Mouse (Mus musculus) heart, embryonic 12.5 days (tissue): ENCODE data around the gene Egln3. TPM values are rescaled to one million over a fixed set of nuclear protein-coding genes. Genes with fewer than 3 reads are reported as not detected.

Experiments
- ATAC-seq: fragments of 200-750 bp; cut with Nextera tagmentation; 2 replicates; pipeline ENCODE4 v1.8.0; 2017; ENCODE audit warnings: moderate TSS enrichment, moderate library complexity; ENCODE audit not compliant: insufficient number of reproducible peaks, low FRiP score
- H3K27ac ChIP-seq: fragments of 300-500 bp; sonication (generic); 2 replicates; pipeline ENCODE4 v1.5.1; 2016; ENCODE audit warnings: mild to moderate bottlenecking, moderate library complexity; ENCODE audit not compliant: poor library complexity, severe bottlenecking
- H3K27me3 ChIP-seq: fragments of 300-500 bp; sonication (generic); replicated peaks from 2 replicates; pipeline ENCODE4 v1.6.1; 2016; ENCODE audit warnings: mild to moderate bottlenecking, moderate library complexity
- H3K36me3 ChIP-seq: fragments of 300-500 bp; sonication (generic); 2 replicates; pipeline ENCODE4 v1.6.1; 2016; ENCODE audit warnings: mild to moderate bottlenecking, moderate library complexity
- H3K4me1 ChIP-seq: fragments of 300-500 bp; sonication (generic); replicated peaks from 2 replicates; pipeline ENCODE4 v1.6.1; 2016; ENCODE audit warnings: mild to moderate bottlenecking
- H3K4me2 ChIP-seq: fragments of 300-500 bp; sonication (generic); 2 replicates; pipeline ENCODE4 v1.6.1; 2016; ENCODE audit warnings: mild to moderate bottlenecking, moderate library complexity
- H3K4me3 ChIP-seq: fragments of 300-500 bp; sonication (generic); 2 replicates; pipeline ENCODE4 v1.5.1; 2016; ENCODE audit warnings: mild to moderate bottlenecking
- H3K9ac ChIP-seq: fragments of 300-500 bp; sonication (generic); 2 replicates; pipeline ENCODE4 v1.6.1; 2016; ENCODE audit warnings: mild to moderate bottlenecking, moderate library complexity
- H3K9me3 ChIP-seq: fragments of 300-500 bp; sonication (generic); replicated peaks from 2 replicates; pipeline ENCODE4 v1.6.1; 2016; ENCODE audit warnings: mild to moderate bottlenecking, moderate library complexity
- WGBS: fragments of 180-500 bp; shearing (Covaris S2); methylation state at CpG from one replicate; pipeline ENCODE4 v1.1.7; 2016; 5-methylcytosine and 5-hydroxymethylcytosine counted together
- polyA plus RNA-seq: library from polyadenylated mRNA; unstranded; fragments of >200 nt; fragmentation: Nextera tagmentation; extraction: Ambion mirVana; gene quantifications from 2 replicates; pipeline ENCODE4 v1.2.1, GENCODE M21; 2016

Gene Egln3
- polyA plus RNA-seq, 1 experiment from 2014 or later: 7.5 TPM

DNA sequence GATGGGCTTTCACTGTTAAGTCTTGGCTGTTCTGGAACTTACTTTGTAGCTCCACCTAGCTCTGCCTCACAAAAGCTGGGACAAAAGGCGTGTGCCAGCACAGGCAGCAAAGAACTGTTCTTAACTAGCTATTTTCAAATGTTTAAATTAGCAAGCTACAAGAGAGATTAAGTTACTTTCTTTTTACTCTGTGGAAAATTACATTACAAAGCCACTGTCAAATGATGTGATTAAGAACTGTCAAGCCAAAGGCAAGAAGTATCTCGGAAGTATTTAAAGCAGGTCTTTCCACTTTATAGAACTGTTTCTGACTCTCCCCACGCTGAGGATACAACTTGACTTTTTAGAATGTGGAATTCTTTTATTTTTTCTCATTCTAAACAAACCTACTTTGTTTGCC is 21.4 kb upstream of the Egln3 start:
- no peak overlapping the region for H3K9ac ChIP-seq
- no peaks in the 10 kb centered on the region for H3K36me3 ChIP-seq
- H3K27me3 ChIP-seq: no peaks in the 10 kb centered on the region
- H3K4me1 ChIP-seq: no peaks in the 10 kb centered on the region
- no peak overlapping the region for H3K4me3 ChIP-seq
- H3K4me2 ChIP-seq: no peak overlapping the region
- H3K9me3 ChIP-seq: no peaks in the 10 kb centered on the region
- ATAC-seq: no peak
- 68% methylated on average over 3 of the region's 3 CpGs for WGBS
- H3K27ac ChIP-seq: no peak overlapping the region

DNA sequence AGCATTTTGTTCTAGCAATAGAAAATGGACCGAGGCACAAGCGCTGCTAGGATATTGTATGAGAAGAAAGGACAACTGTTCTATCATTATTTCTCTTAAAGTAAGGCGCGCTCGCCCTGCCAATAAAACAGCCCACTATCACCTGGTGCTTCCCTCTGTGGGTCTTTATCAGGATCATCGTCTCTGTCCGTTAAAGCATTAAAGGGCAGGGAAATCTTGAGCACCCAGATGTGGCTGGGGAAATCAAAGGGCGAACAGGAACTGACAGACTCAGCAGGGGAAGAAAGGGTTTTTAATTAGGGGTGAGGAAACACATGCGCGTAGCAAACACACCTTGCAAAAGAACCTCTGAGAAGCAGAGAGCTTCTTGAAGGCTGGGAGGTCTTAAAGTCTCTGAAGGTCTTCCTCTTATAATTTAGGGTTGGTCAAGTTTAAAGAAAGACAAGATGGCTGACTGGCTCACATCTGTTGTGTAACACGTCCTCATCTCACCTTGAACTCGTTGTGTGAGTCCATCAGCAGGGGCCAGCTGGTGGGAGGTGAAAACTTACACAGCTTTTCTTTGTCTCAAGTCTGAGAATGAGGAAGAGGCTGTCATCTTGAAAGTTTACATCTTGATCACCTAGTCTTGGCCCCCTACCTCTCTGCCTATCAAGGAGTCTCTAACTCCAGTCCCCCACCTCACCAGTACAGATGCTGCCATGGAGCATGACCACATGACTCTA is 18.5 kb upstream of the Egln3 start:
- H3K4me3 ChIP-seq: no peak overlapping the region
- H3K9me3 ChIP-seq: no peaks in the 10 kb centered on the region
- no peak overlapping the region for H3K9ac ChIP-seq
- no peaks in the 10 kb centered on the region for H3K27me3 ChIP-seq
- no peak for ATAC-seq
- H3K4me1 ChIP-seq: no peaks in the 10 kb centered on the region
- H3K27ac ChIP-seq: no peak overlapping the region
- no peaks in the 10 kb centered on the region for H3K36me3 ChIP-seq
- H3K4me2 ChIP-seq: no peak overlapping the region
- WGBS: 48% methylated on average over 12 of the region's 12 CpGs

DNA sequence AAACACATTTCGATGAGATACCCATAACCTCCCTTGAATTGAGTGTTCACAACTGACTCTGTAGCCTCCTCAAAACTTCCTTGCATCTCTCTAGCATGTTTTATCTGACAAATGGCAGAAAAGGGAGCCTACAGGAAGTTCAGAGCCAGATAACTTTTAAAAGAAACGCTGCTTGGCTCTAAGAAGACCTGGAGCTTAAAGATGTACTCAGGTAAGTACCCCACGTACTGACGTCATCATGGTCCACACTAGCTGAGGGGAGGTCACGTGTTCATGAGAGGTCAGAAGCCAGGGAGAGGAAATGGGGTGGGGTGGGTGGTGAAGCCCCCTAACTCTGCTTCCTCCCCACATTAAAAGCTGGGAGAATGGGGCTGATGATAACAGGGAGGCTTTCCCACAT is 13.0 kb upstream of the Egln3 start:
- Histone ChIP-seq H3K27me3 (no peaks in the 10 kb centered on the region), H3K4me1 (peaks cover 9% of the 10 kb centered on the region; the same call in 1 of the 2 replicates), H3K27ac (no peak overlapping the region), H3K4me3 (no peak overlapping the region), H3K9me3 (no peaks in the 10 kb centered on the region), H3K9ac (no peak overlapping the region), H3K36me3 (no peaks in the 10 kb centered on the region), H3K4me2 (no peak overlapping the region)
- no peak for ATAC-seq
- 58% methylated on average over 5 of the region's 5 CpGs for WGBS

- Histone ChIP-seq H3K27ac (no peak overlapping the region), H3K9me3 (no peaks in the 10 kb centered on the region), H3K4me1 (peaks cover 9% of the 10 kb centered on the region; the same call in 1 of the 2 replicates), H3K27me3 (no peaks in the 10 kb centered on the region), H3K4me3 (no peak overlapping the region), H3K4me2 (no peak overlapping the region), H3K9ac (no peak overlapping the region), H3K36me3 (no peaks in the 10 kb centered on the region)
- WGBS: 62% methylated on average over 6 of the region's 6 CpGs
- no peak for ATAC-seq
Observed at GRCm38 (mm10) chr12:54214426-54214825, 10.8 kb upstream of the Egln3 start.

DNA sequence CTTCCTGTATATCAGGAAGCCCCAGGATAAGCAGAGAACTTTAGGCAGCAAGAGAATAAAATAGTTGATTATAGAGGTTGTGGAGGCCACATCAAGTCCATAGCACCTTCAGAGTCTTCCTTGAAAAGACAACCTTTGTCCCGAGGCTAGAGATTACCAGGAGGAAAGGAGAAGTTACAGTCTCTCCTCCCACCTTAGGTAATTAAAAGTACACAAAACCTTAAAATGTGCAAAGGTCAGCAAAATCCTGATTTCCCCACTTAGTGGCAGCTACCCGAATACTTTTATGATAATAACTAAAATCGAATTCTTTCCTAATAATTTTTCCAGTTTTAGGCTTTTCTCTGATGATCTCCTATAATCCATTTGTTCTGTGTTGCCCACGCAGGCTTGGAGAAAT is 10.2 kb upstream of the Egln3 start:
- Histone ChIP-seq H3K9me3 (no peaks in the 10 kb centered on the region), H3K27ac (no peak overlapping the region), H3K4me3 (no peak overlapping the region), H3K27me3 (no peaks in the 10 kb centered on the region), H3K4me2 (no peak overlapping the region), H3K4me1 (peaks cover 9% of the 10 kb centered on the region; the same call in 1 of the 2 replicates), H3K36me3 (no peaks in the 10 kb centered on the region), H3K9ac (no peak overlapping the region)
- WGBS: 66% methylated on average over 4 of the region's 4 CpGs
- no peak for ATAC-seq

- Histone ChIP-seq H3K4me3 (no peak overlapping the region), H3K9ac (no peak overlapping the region), H3K36me3 (no peaks in the 10 kb centered on the region), H3K4me2 (no peak overlapping the region), H3K27me3 (no peaks in the 10 kb centered on the region), H3K27ac (no peak overlapping the region), H3K4me1 (peaks cover 9% of the 10 kb centered on the region; the same call in 1 of the 2 replicates), H3K9me3 (no peaks in the 10 kb centered on the region)
- ATAC-seq: no peak
- WGBS: 60% methylated on average over 5 of the region's 5 CpGs
Observed at GRCm38 (mm10) chr12:54213230-54213629, 9.6 kb upstream of the Egln3 start.

DNA sequence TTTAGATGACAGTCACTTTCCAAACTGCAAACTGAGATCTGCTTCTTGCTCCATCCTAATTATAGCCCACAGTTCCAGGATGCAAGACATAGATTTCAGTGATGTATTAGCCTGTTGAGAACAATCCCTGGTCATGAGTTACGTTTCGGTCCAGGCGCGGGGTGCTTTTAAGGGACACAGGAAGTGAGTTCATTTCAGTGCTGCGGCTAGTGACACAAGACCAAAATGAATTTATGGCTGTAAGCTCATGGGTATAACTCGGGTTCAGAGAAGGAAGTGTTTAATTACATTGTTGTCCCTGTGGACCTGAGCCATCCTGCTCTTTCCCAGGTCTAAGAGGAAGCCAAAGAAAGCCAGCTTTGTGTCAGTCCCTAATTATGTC is 5.5 kb upstream of the Egln3 start:
- no peak overlapping the region for H3K27ac ChIP-seq

DNA sequence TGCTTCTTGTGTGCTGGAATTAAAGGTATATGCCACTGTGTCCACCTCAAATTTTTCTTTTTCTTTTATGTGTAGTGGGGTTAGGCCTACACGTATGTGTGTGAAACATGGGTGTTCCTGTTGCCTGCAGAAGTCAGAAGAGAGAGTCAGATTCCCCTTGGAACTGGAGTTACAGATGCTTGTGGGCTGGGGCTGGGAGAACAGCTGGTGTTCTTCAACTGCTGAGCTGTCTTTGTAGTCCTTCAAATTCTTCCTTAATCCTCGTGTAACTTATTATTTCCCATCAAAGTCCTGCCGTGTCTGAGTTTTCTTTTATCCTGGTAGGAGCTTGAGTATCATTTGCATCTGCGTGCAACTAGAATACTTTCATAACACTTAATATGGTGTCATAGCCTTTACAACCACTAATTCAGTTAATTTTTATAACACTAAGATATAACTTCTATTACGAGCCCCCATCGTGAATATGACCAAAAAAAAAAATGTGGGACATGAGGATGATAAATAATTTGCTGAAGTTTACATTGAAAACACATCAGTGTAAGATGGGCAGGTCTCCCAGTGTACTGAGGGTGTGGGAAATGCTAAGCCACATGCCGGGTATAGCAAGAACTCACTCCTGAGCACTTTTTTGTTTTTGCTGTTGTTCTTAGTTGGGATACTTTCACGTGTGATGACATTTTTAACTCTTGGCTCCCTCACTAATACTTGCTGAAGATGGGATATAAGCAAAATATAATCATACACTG is 4.9 kb upstream of the Egln3 start:
- WGBS: 67% methylated on average over 8 of the region's 8 CpGs
- H3K4me1 ChIP-seq: no peaks in the 10 kb centered on the region
- no peak overlapping the region for H3K9ac ChIP-seq
- no peak overlapping the region for H3K4me3 ChIP-seq
- H3K4me2 ChIP-seq: no peak overlapping the region
- ATAC-seq: no peak
- no peaks in the 10 kb centered on the region for H3K36me3 ChIP-seq
- H3K27me3 ChIP-seq: no peaks in the 10 kb centered on the region
- H3K9me3 ChIP-seq: no peaks in the 10 kb centered on the region
- H3K27ac ChIP-seq: no peak overlapping the region

More for the DNA sequence above, 5.5 kb upstream of the Egln3 start:
- 0 out of 2 replicates have a peak, but pooled peaks cover under 1% of the 10 kb centered on the region for H3K4me1 ChIP-seq
- H3K4me3 ChIP-seq: no peak overlapping the region
- H3K9ac ChIP-seq: no peak overlapping the region
- WGBS: 62% methylated on average over 6 of the region's 6 CpGs
- ATAC-seq: no peak
- no peaks in the 10 kb centered on the region for H3K9me3 ChIP-seq
- no peaks in the 10 kb centered on the region for H3K27me3 ChIP-seq
- no peaks in the 10 kb centered on the region for H3K36me3 ChIP-seq
- H3K4me2 ChIP-seq: no peak overlapping the region

- H3K9me3 ChIP-seq: no peaks in the 10 kb centered on the region
- H3K4me2 ChIP-seq: no peak overlapping the region
- no peak for ATAC-seq
- WGBS: 82% methylated on average over 4 of the region's 4 CpGs
- no peaks in the 10 kb centered on the region for H3K4me1 ChIP-seq
- H3K9ac ChIP-seq: no peak overlapping the region
- no peak overlapping the region for H3K27ac ChIP-seq
- no peaks in the 10 kb centered on the region for H3K36me3 ChIP-seq
- no peaks in the 10 kb centered on the region for H3K27me3 ChIP-seq
- no peak overlapping the region for H3K4me3 ChIP-seq
Observed at GRCm38 (mm10) chr12:54205731-54206130, 2.1 kb upstream of the Egln3 start.

GRCm38 (mm10) chr12:54205195-54205594 is 1.5 kb upstream of the Egln3 start:
- Histone ChIP-seq H3K4me3 (no peak overlapping the region), H3K4me1 (0 out of 2 replicates have a peak, but pooled peaks cover under 1% of the 10 kb centered on the region), H3K4me2 (no peak overlapping the region), H3K36me3 (no peaks in the 10 kb centered on the region), H3K9me3 (no peaks in the 10 kb centered on the region), H3K27ac (no peak overlapping the region), H3K9ac (no peak overlapping the region), H3K27me3 (no peaks in the 10 kb centered on the region)
- WGBS: 17% methylated on average over 1 of the region's 1 CpGs
- ATAC-seq: no peak

- WGBS: 2% methylated on average over 55 of the region's 55 CpGs
- Histone ChIP-seq H3K9me3 (no peaks in the 10 kb centered on the region), H3K4me3 (peak overlapping the region; percentile 66), H3K4me2 (peak overlapping the region; percentile 98), H3K36me3 (no peaks in the 10 kb centered on the region), H3K4me1 (peaks cover 14% of the 10 kb centered on the region; the same call in 1 of the 2 replicates), H3K9ac (peak overlapping the region; percentile 80), H3K27ac (0 out of 2 replicates have a peak overlapping the region, but pooled peaks have one; percentile 28), H3K27me3 (no peaks in the 10 kb centered on the region)
- ATAC-seq: peak; percentile 61
Observed at GRCm38 (mm10) chr12:54202765-54203655, 650 bp downstream of the Egln3 start.
